Mouse (Mus musculus) MEL (cell line): ENCODE measurements around the gene Mkln1. TPM values are rescaled to one million over a fixed set of nuclear protein-coding genes. Genes with fewer than 3 reads are reported as not detected.
A peak's percentile ranks its signal among the peaks of the same experiment; 100 is the strongest.

Experiments used
- DNase-seq: peaks from one replicate; pipeline ENCODE4 v3.0.0; 2011; ENCODE audit warnings: low read depth, low spot score
- H3K27ac ChIP-seq: 2 replicates; pipeline ENCODE4 v1.5.1; 2012; ENCODE audit warnings: low read depth, mild to moderate bottlenecking, control low read depth, low read length, moderate library complexity; ENCODE audit not compliant: control insufficient read depth
- H3K27me3 ChIP-seq, 2 experiments: fragments of 150-350 bp in 1 of 2; sonication (generic) in 1 of 2; 2 replicates each; pipeline ENCODE4 v1.6.1; 2012; ENCODE audit warnings: low read length in 2 of 2, mild to moderate bottlenecking in 2 of 2, improper control_type of control experiment in 1 of 2, moderate library complexity in 1 of 2; ENCODE audit not compliant: insufficient read depth in 2 of 2, control insufficient read depth in 1 of 2
- H3K36me3 ChIP-seq, 2 experiments: 2 replicates each; pipeline ENCODE4 v1.6.1; 2012 to 2014; ENCODE audit warnings: low read length in 2 of 2, improper control_type of control experiment in 1 of 2, inconsistent platforms in 1 of 2, mild to moderate bottlenecking in 1 of 2; ENCODE audit not compliant: insufficient read depth in 2 of 2, control insufficient read depth in 1 of 2
- H3K4me1 ChIP-seq, 2 experiments: fragments of 150-350 bp in 1 of 2; sonication (generic) in 1 of 2; 2 replicates each; pipeline ENCODE4 v1.6.1; 2012; ENCODE audit warnings: low read length in 2 of 2, improper control_type of control experiment in 1 of 2, mild to moderate bottlenecking in 1 of 2; ENCODE audit not compliant: insufficient read depth in 2 of 2, control insufficient read depth in 1 of 2
- H3K4me3 ChIP-seq, 2 experiments: fragments of 150-350 bp in 1 of 2; sonication (generic) in 1 of 2; 2 replicates each; pipeline ENCODE4 v1.5.1; 2012; ENCODE audit warnings: low read depth in 2 of 2, low read length in 2 of 2, mild to moderate bottlenecking in 2 of 2, moderate library complexity in 2 of 2, control low read depth in 1 of 2, improper control_type of control experiment in 1 of 2; ENCODE audit not compliant: control insufficient read depth in 1 of 2, insufficient read depth in 1 of 2
- H3K79me2 ChIP-seq: 2 replicates; pipeline ENCODE4 v1.6.1; 2012; ENCODE audit warnings: mild to moderate bottlenecking, low read length, moderate library complexity; ENCODE audit not compliant: control insufficient read depth, poor library complexity, insufficient read depth
- H3K9ac ChIP-seq: 2 replicates; pipeline ENCODE4 v1.6.1; 2012; ENCODE audit warnings: low read depth, mild to moderate bottlenecking, control low read depth, low read length, moderate library complexity; ENCODE audit not compliant: control insufficient read depth, poor library complexity, severe bottlenecking
- H3K9me3 ChIP-seq: fragments of 150-350 bp; sonication (generic); replicated peaks from 2 replicates; pipeline ENCODE4 v1.6.1; 2012; ENCODE audit warnings: mild to moderate bottlenecking, low read length, improper control_type of control experiment, moderate library complexity; ENCODE audit not compliant: insufficient read depth
- BHLHE40 ChIP-seq: IDR thresholded peaks from 2 replicates; pipeline ENCODE4 v1.6.1; 2012; ENCODE audit warnings: low read depth, mild to moderate bottlenecking, inconsistent platforms, low read length, improper control_type of control experiment, borderline replicate concordance
- CTCF ChIP-seq, 3 experiments: IDR thresholded peaks in 2 of 3; conservative IDR thresholded peaks in 1 of 3; 2 replicates each; pipeline ENCODE4 v1.5.1; 2011 to 2012; ENCODE audit warnings: low read length in 3 of 3, low read depth in 2 of 3, mild to moderate bottlenecking in 2 of 3, improper control_type of control experiment in 1 of 3, inconsistent platforms in 1 of 3, mixed read lengths in 1 of 3, moderate library complexity in 1 of 3; ENCODE audit not compliant: control insufficient read depth in 1 of 3, insufficient read depth in 1 of 3, poor library complexity in 1 of 3, severe bottlenecking in 1 of 3
- E2F4 ChIP-seq: IDR thresholded peaks from 2 replicates; pipeline ENCODE4 v1.6.1; 2011; ENCODE audit warnings: low read depth, low read length, improper control_type of control experiment, borderline replicate concordance
- ELF1 ChIP-seq: IDR thresholded peaks from 2 replicates; pipeline ENCODE4 v1.6.1; 2014; ENCODE audit warnings: low read depth, mild to moderate bottlenecking, inconsistent platforms, low read length, improper control_type of control experiment, moderate library complexity
- ETS1 ChIP-seq: IDR thresholded peaks from 2 replicates; pipeline ENCODE4 v1.6.1; 2012; ENCODE audit warnings: low read depth, mild to moderate bottlenecking, inconsistent platforms, low read length, improper control_type of control experiment, moderate library complexity
- GABPA ChIP-seq: IDR thresholded peaks from 2 replicates; pipeline ENCODE4 v1.6.1; 2012; ENCODE audit warnings: low read depth, mild to moderate bottlenecking, inconsistent platforms, low read length, improper control_type of control experiment, moderate library complexity
- HCFC1 ChIP-seq: IDR thresholded peaks from 2 replicates; pipeline ENCODE4 v1.6.1; 2012; ENCODE audit warnings: low read depth, mild to moderate bottlenecking, inconsistent platforms, low read length, improper control_type of control experiment, moderate library complexity
- JUND ChIP-seq: IDR thresholded peaks from 2 replicates; pipeline ENCODE4 v1.6.1; 2011; ENCODE audit warnings: low read depth, mild to moderate bottlenecking, improper control_type of control experiment, low read length
- KAT2A ChIP-seq: conservative IDR thresholded peaks from 2 replicates; pipeline ENCODE4 v1.6.1; 2012; ENCODE audit warnings: low read depth, low read length, improper control_type of control experiment, inconsistent platforms
- MAFK ChIP-seq: IDR thresholded peaks from 2 replicates; pipeline ENCODE4 v1.6.1; 2011; ENCODE audit warnings: low read depth, mild to moderate bottlenecking, low read length, improper control_type of control experiment, borderline replicate concordance
- MXI1 ChIP-seq: IDR thresholded peaks from 2 replicates; pipeline ENCODE4 v1.6.1; 2011; ENCODE audit warnings: mild to moderate bottlenecking, low read depth, low read length, improper control_type of control experiment
- NELFE ChIP-seq: IDR thresholded peaks from 2 replicates; pipeline ENCODE4 v1.6.1; 2011; ENCODE audit warnings: low read depth, low read length, improper control_type of control experiment
- NRF1 ChIP-seq: IDR thresholded peaks from 2 replicates; pipeline ENCODE4 v1.6.1; 2014; ENCODE audit warnings: low read depth, mild to moderate bottlenecking, inconsistent platforms, low read length, improper control_type of control experiment, moderate library complexity; ENCODE audit not compliant: poor library complexity, insufficient read depth, severe bottlenecking
- RAD21 ChIP-seq: IDR thresholded peaks from 2 replicates; pipeline ENCODE4 v1.6.1; 2011; ENCODE audit warnings: mild to moderate bottlenecking, low read depth, low read length, improper control_type of control experiment
- SIN3A ChIP-seq: IDR thresholded peaks from 2 replicates; pipeline ENCODE4 v1.6.1; 2012; ENCODE audit warnings: low read length, improper control_type of control experiment, inconsistent platforms
- SMC3 ChIP-seq: IDR thresholded peaks from 2 replicates; pipeline ENCODE4 v1.6.1; 2011; ENCODE audit warnings: low read depth, low read length, improper control_type of control experiment
- TCF12 ChIP-seq: IDR thresholded peaks from 2 replicates; pipeline ENCODE4 v1.6.1; 2014; ENCODE audit warnings: low read depth, mild to moderate bottlenecking, inconsistent platforms, low read length, improper control_type of control experiment, moderate library complexity
- UBTF ChIP-seq: IDR thresholded peaks from 2 replicates; pipeline ENCODE4 v1.6.1; 2012; ENCODE audit warnings: low read depth, mild to moderate bottlenecking, inconsistent platforms, low read length, improper control_type of control experiment, moderate library complexity, borderline replicate concordance; ENCODE audit not compliant: insufficient read depth
- USF1 ChIP-seq: IDR thresholded peaks from 2 replicates; pipeline ENCODE4 v1.6.1; 2014; ENCODE audit warnings: low read depth, mild to moderate bottlenecking, inconsistent platforms, low read length, improper control_type of control experiment, moderate library complexity
- ZC3H11A ChIP-seq: IDR thresholded peaks from 2 replicates; pipeline ENCODE4 v1.6.1; 2012; ENCODE audit warnings: low read depth, mild to moderate bottlenecking, inconsistent platforms, low read length, improper control_type of control experiment
- ZKSCAN1 ChIP-seq: IDR thresholded peaks from 2 replicates; pipeline ENCODE4 v1.6.1; 2012; ENCODE audit warnings: low read depth, mild to moderate bottlenecking, inconsistent platforms, low read length, improper control_type of control experiment, moderate library complexity
- ZNF384 ChIP-seq: IDR thresholded peaks from 2 replicates; pipeline ENCODE4 v1.6.1; 2012; ENCODE audit warnings: low read depth, mild to moderate bottlenecking, inconsistent platforms, low read length, improper control_type of control experiment
- polyA plus RNA-seq, 2 experiments: library from polyadenylated mRNA; stranded (reverse) in 1 of 2; unstranded in 1 of 2; fragments of >175 nt in 1 of 2; fragments of >200 nt in 1 of 2; gene quantifications; 2 replicates each; pipeline versions ENCODE4 v1.2.1 to v1.2.4; 2012; ENCODE audit warnings: low replicate concordance in 2 of 2, low read depth in 1 of 2; ENCODE audit not compliant: insufficient read length in 2 of 2, insufficient read depth in 1 of 2, missing spikeins in 1 of 2
- total RNA-seq: library from RNA; depleted of rRNA; stranded (reverse); fragments of 300-350 nt; gene quantifications from 2 replicates; pipeline ENCODE4 v1.2.3, GENCODE M21; 2012

Gene Mkln1
- total and polyA plus RNA-seq, 3 experiments, result 115 to 187 (median 135) TPM

- Histone ChIP-seq H3K4me3 (no peak overlapping the region), H3K36me3 (peaks cover 0 to 22% of the 10 kb centered on the region in 2 experiments; a peak in 2 of 4 replicates), H3K9me3 (no peaks in the 10 kb centered on the region), H3K9ac (no peak overlapping the region), H3K27me3 (no peaks in the 10 kb centered on the region), H3K79me2 (no peaks in the 10 kb centered on the region), H3K4me1 (no peaks in the 10 kb centered on the region), H3K27ac (no peak overlapping the region)
- peak; percentile 68 for DNase-seq
- TF ChIP-seq E2F4 (no peak), SIN3A (no peak), HCFC1 (no peak), MXI1 (no peak), ZKSCAN1 (no peak), TCF12 (no peak), USF1 (no peak), RAD21 (peak; percentile 82), ZNF384 (no peak), CTCF (IDR thresholded peaks at IDR 0.05 in 2 of 3, conservative IDR thresholded peaks at IDR 0.05 in 1 of 3; ENCODE audit: control insufficient read depth in 1 of 3, insufficient read depth in 1 of 3, low read depth in 2 of 3, low read length in 3 of 3, poor library complexity in 1 of 3, severe bottlenecking in 1 of 3) (peak in 2 of 3 experiments; percentile 57 to 80; a peak in 4 of 6 replicates), BHLHE40 (no peak), ZC3H11A (peak; percentile 76), MAFK (no peak), ETS1 (no peak), KAT2A (no peak), JUND (no peak), GABPA (no peak), NRF1 (no peak), SMC3 (peak; percentile 81), UBTF (no peak), NELFE (no peak)
Observed at GRCm38 (mm10) chr6:31453735-31454134, 55.2 kb downstream of the Mkln1 start.

GRCm38 (mm10) chr6:31455376-31455775, 56.8 kb downstream of the Mkln1 start:
- Histone ChIP-seq H3K79me2 (no peaks in the 10 kb centered on the region), H3K4me3 (no peak overlapping the region), H3K27ac (no peak overlapping the region), H3K27me3 (no peaks in the 10 kb centered on the region), H3K36me3 (peaks cover 0 to 12% of the 10 kb centered on the region in 2 experiments; a peak in 2 of 4 replicates), H3K9me3 (no peaks in the 10 kb centered on the region)
- DNase-seq, result no peak
- TF ChIP-seq ELF1, result no peak
- TF ChIP-seq, all 39 proteins: peak for 0
- Histone ChIP-seq H3K4me1 (no peaks in the 10 kb centered on the region), H3K9ac (no peak overlapping the region)
